Mouse (Mus musculus) urinary bladder, postnatal 4 days (tissue): ENCODE measurements around the gene Ank2.

ENCODE experiments used
- DNase-seq, 2 experiments: peaks; one replicate each; pipeline ENCODE4 v3.0.0; 2021 to 2022; ENCODE audit warnings: low spot score in 2 of 2

Ank2 gene

GRCm38 (mm10) chr3:127235271-127235670 is 263.9 kb downstream of the Ank2 start:
- no peak for DNase-seq

- DNase-seq = no peak
Measured at GRCm38 (mm10) chr3:127225799-127226730, 273.1 kb downstream of the Ank2 start.

- DNase-seq = no peak
Measured at GRCm38 (mm10) chr3:127225167-127225798, 273.9 kb downstream of the Ank2 start.

GRCm38 (mm10) chr3:127224315-127225166 is 274.6 kb downstream of the Ank2 start:
- no peak for DNase-seq

- DNase-seq = no peak
Measured at GRCm38 (mm10) chr3:127222086-127222485, 277.1 kb downstream of the Ank2 start.

GRCm38 (mm10) chr3:127220859-127221258 is 278.3 kb downstream of the Ank2 start:
- DNase-seq = no peak

GRCm38 (mm10) chr3:127213534-127213933 is 285.6 kb downstream of the Ank2 start:
- no peak for DNase-seq

- DNase-seq = no peak
Measured at GRCm38 (mm10) chr3:127211119-127211518, 288.0 kb downstream of the Ank2 start.

- DNase-seq = no peak
Measured at GRCm38 (mm10) chr3:127210552-127210951, 288.6 kb downstream of the Ank2 start.

- no peak for DNase-seq
Measured at GRCm38 (mm10) chr3:127208871-127209270, 290.3 kb downstream of the Ank2 start.

- DNase-seq = no peak
Measured at GRCm38 (mm10) chr3:127205883-127206434, 293.2 kb downstream of the Ank2 start.

GRCm38 (mm10) chr3:127202484-127203115 is 296.6 kb downstream of the Ank2 start:
- no peak for DNase-seq

- no peak for DNase-seq
Measured at GRCm38 (mm10) chr3:127200789-127201188, 298.4 kb downstream of the Ank2 start.

- DNase-seq = no peak
Measured at GRCm38 (mm10) chr3:127199112-127199665, 300.0 kb downstream of the Ank2 start.

- no peak for DNase-seq
Measured at GRCm38 (mm10) chr3:127198656-127199055, 300.5 kb downstream of the Ank2 start.

- no peak for DNase-seq
Measured at GRCm38 (mm10) chr3:127188789-127189128, 310.4 kb downstream of the Ank2 start.

GRCm38 (mm10) chr3:127188086-127188788 is 310.9 kb downstream of the Ank2 start:
- no peak for DNase-seq

GRCm38 (mm10) chr3:127187081-127187480 is 312.1 kb downstream of the Ank2 start:
- no peak for DNase-seq

GRCm38 (mm10) chr3:127186239-127186638 is 312.9 kb downstream of the Ank2 start:
- DNase-seq = no peak

GRCm38 (mm10) chr3:127183998-127184753 is 315.0 kb downstream of the Ank2 start:
- DNase-seq = no peak
